Mouse (Mus musculus): ENCODE data around the gene Olfr782. TPM values are rescaled to one million over a fixed set of nuclear protein-coding genes. Genes with fewer than 3 reads are reported as not detected.
"Not testable (repeated sequence)": the region's sequence is repeated elsewhere in the genome, so short reads cannot be mapped to it uniquely, and the experiment has no call there.

Gene Olfr782
- polyA plus RNA-seq (2016; fragmentation: Nextera tagmentation; extraction: Ambion mirVana), result not detected in 2 replicates

- no peak within 1 kb of the TSS for H3K4me3 ChIP-seq
- H3K4me1 ChIP-seq, result no peaks in the 10 kb centered on the region
- no peak for DNase-seq (ENCODE audit: low spot score)
- H3K36me3 ChIP-seq, result no peaks in the 10 kb centered on the region
- no peaks in the 10 kb centered on the region for H3K9me3 ChIP-seq (replicated peaks)
- no peak within 1 kb of the TSS for H3K27ac ChIP-seq (replicated peaks)
- 92% methylated on average over 3 of the region's 3 CpGs for WGBS
- no peaks in the 10 kb centered on the region for H3K27me3 ChIP-seq (ENCODE audit: low read depth, poor library complexity, severe bottlenecking)
Observed at GRCm38 (mm10) chr10:129348550-129348949, at the start of gene Olfr782. Gene Olfr782, plus strand, starts transcription at chr10:129348850.

GRCm38 (mm10) chr10:129312973-129313372, 35.7 kb upstream of the Olfr782 start:
- not testable (repeated sequence) for H3K27ac ChIP-seq (replicated peaks); H3K9me3 ChIP-seq (replicated peaks); H3K4me3 ChIP-seq; DNase-seq (ENCODE audit: low spot score); H3K4me1 ChIP-seq; H3K27me3 ChIP-seq (ENCODE audit: low read depth, poor library complexity, severe bottlenecking); H3K36me3 ChIP-seq
- 76% methylated on average over 1 of the region's 1 CpGs for WGBS

DNA sequence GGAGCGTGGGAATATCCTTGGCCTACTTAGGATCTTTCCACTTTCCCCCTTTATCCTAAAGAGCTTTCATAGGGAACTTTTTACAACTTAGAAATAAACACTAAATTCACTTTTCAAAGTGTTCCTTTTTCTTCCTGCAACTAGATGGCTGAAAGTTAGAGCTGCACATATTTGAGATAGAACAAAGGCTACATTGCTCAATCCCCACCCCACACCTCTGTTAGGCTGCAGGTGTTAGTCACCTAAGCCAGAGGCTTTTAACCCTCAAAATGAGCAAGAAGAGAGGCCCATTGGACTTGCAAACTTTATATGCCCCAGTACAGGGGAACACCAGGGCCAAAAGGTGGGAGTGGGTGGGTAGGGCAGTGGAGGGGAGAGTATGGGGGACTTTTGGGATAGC, 35.1 kb upstream of the Olfr782 start:
- no CpG with 5 or more reads among the region's 1 CpGs for WGBS
- not testable (repeated sequence) for DNase-seq (ENCODE audit: low spot score)

GRCm38 (mm10) chr10:129317817-129318216, 30.8 kb upstream of the Olfr782 start, which contains the start of gene Olfr780:
Gene Olfr780, plus strand, starts transcription at chr10:129318117.
- no peaks in the 10 kb centered on the region for H3K27me3 ChIP-seq (ENCODE audit: low read depth, poor library complexity, severe bottlenecking)
- 86% methylated on average over 3 of the region's 3 CpGs for WGBS
- H3K9me3 ChIP-seq (replicated peaks), result no peaks in the 10 kb centered on the region
- H3K36me3 ChIP-seq, result no peaks in the 10 kb centered on the region
- H3K4me3 ChIP-seq, result no peak within 1 kb of the TSS
- DNase-seq (ENCODE audit: low spot score), result no peak
- no peak within 1 kb of the TSS for H3K27ac ChIP-seq (replicated peaks)
- no peaks in the 10 kb centered on the region for H3K4me1 ChIP-seq

More for the DNA sequence above, 35.1 kb upstream of the Olfr782 start:
- not testable (repeated sequence) for H3K9me3 ChIP-seq (replicated peaks); H3K4me3 ChIP-seq; H3K36me3 ChIP-seq; H3K4me1 ChIP-seq; H3K27me3 ChIP-seq (ENCODE audit: low read depth, poor library complexity, severe bottlenecking); H3K27ac ChIP-seq (replicated peaks)

GRCm38 (mm10) chr10:129328554-129328953, 20.1 kb upstream of the Olfr782 start, which contains the start of gene Olfr781:
Gene Olfr781, plus strand, starts transcription at chr10:129328854.
- no peaks in the 10 kb centered on the region for H3K36me3 ChIP-seq
- no peaks in the 10 kb centered on the region for H3K4me1 ChIP-seq
- no peak for DNase-seq (ENCODE audit: low spot score)
- no peak within 1 kb of the TSS for H3K4me3 ChIP-seq
- H3K9me3 ChIP-seq (replicated peaks), result no peaks in the 10 kb centered on the region
- H3K27me3 ChIP-seq (ENCODE audit: low read depth, poor library complexity, severe bottlenecking), result no peaks in the 10 kb centered on the region
- no peak within 1 kb of the TSS for H3K27ac ChIP-seq (replicated peaks)

DNA sequence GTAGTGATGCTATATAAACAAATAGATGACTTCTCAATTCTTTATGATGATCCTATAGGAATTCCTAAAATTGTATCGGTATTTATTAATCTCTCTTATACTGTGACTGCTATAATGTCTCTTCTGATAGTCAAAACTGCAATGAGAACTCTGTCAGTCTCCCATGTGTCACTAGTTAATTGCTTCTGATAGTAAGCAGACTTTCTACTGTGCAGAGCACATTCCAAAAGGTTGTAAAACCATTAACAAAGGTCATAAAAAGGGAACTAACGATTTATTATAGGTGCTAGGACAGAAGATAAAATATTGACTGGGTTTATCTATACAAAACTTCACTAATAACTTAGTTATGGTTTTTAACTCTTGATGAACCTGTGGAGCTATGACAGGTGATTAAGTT, 3.8 kb downstream of the Olfr782 start:
- not testable (repeated sequence) for H3K4me1 ChIP-seq; H3K9me3 ChIP-seq (replicated peaks); H3K36me3 ChIP-seq; H3K27ac ChIP-seq (replicated peaks); H3K27me3 ChIP-seq (ENCODE audit: low read depth, poor library complexity, severe bottlenecking); DNase-seq (ENCODE audit: low spot score); H3K4me3 ChIP-seq
- WGBS, result 82% methylated on average over 2 of the region's 2 CpGs

GRCm38 (mm10) chr10:129356496-129356895, 7.8 kb downstream of the Olfr782 start:
- H3K27me3 ChIP-seq (ENCODE audit: low read depth, poor library complexity, severe bottlenecking); H3K36me3 ChIP-seq; H3K4me3 ChIP-seq; H3K4me1 ChIP-seq; H3K9me3 ChIP-seq (replicated peaks); H3K27ac ChIP-seq (replicated peaks); DNase-seq (ENCODE audit: low spot score): not testable (repeated sequence)
- WGBS, result 85% methylated on average over 4 of the region's 4 CpGs

- H3K9me3 ChIP-seq (replicated peaks), result peaks cover 7% of the 10 kb centered on the region; the same call in 1 of the 2 replicates
- H3K27me3 ChIP-seq (ENCODE audit: low read depth, poor library complexity, severe bottlenecking), result no peaks in the 10 kb centered on the region
- no peaks in the 10 kb centered on the region for H3K4me1 ChIP-seq
- DNase-seq (ENCODE audit: low spot score), result no peak
- H3K27ac ChIP-seq (replicated peaks), result no peak overlapping the region
- no peaks in the 10 kb centered on the region for H3K36me3 ChIP-seq
- 80% methylated on average over 5 of the region's 5 CpGs for WGBS
- H3K4me3 ChIP-seq, result no peak overlapping the region
Observed at GRCm38 (mm10) chr10:129357307-129357706, 8.7 kb downstream of the Olfr782 start.

DNA sequence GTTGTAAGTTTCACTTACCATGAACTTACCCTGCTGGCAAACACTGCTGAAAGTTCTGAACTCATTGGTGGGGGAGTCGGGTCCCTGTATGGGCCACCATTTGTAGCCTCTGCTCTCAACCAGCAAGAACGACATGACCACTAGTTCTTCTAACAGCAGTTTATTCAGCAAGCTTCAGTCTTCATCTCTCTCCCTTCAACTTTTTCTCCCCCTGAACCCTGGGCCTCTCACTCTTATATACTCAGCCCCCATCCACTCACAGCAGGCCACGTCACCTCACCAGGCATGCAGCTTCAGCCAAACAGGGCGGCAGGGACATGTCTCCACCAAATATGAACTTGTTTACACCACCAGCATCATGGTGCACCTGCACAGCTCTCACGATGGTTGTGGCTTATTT, 25.4 kb downstream of the Olfr782 start:
- not testable (repeated sequence) for H3K4me1 ChIP-seq; H3K4me3 ChIP-seq; H3K27me3 ChIP-seq (ENCODE audit: low read depth, poor library complexity, severe bottlenecking); H3K27ac ChIP-seq (replicated peaks); H3K36me3 ChIP-seq; DNase-seq (ENCODE audit: low spot score); H3K9me3 ChIP-seq (replicated peaks)
- WGBS, result 87% methylated on average over 5 of the region's 5 CpGs

DNA sequence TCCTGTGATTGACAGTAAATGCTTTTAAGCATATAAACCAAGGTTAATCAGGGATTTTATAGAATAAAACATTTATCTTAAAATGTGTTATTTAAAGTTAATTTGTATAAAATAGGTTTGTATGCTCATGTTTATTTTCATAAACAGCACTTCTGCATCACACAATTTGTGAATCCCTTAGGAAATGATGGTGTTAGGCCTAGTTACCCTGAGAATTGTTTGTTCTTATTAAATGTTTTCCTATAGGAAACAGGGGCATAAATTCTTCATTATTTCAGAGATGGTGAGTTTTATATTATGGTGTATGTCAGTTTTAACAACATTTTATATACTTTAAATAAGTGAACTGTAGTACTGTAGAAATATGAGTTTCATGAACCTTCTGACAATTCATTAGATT, 35.1 kb downstream of the Olfr782 start, which contains the start of gene Olfr784:
Gene Olfr784, plus strand, starts transcription at position 301 of the 400 bp plus-strand sequence.
- no peaks in the 10 kb centered on the region for H3K4me1 ChIP-seq
- H3K36me3 ChIP-seq, result no peaks in the 10 kb centered on the region

GRCm38 (mm10) chr10:129400892-129401291, 52.2 kb downstream of the Olfr782 start:
- Histone ChIP-seq H3K4me1 (no peaks in the 10 kb centered on the region), H3K27ac (replicated peaks) (no peak overlapping the region), H3K27me3 (ENCODE audit: low read depth, poor library complexity, severe bottlenecking) (no peaks in the 10 kb centered on the region), H3K9me3 (replicated peaks) (no peaks in the 10 kb centered on the region), H3K4me3 (no peak overlapping the region), H3K36me3 (no peaks in the 10 kb centered on the region)
- no peak for DNase-seq (ENCODE audit: low spot score)
- WGBS, result 45% methylated on average over 5 of the region's 5 CpGs

More for the DNA sequence above, 35.1 kb downstream of the Olfr782 start, which contains the start of gene Olfr784:
- Histone ChIP-seq H3K4me3 (no peak within 1 kb of the TSS), H3K9me3 (replicated peaks) (no peaks in the 10 kb centered on the region), H3K27me3 (ENCODE audit: low read depth, poor library complexity, severe bottlenecking) (no peaks in the 10 kb centered on the region), H3K27ac (replicated peaks) (no peak within 1 kb of the TSS)
- DNase-seq (ENCODE audit: low spot score), result no peak

Data from midbrain, embryonic 10.5 days (tissue).